Mouse (Mus musculus) T-helper 2 cell (primary cell): ENCODE measurements around the gene Grid2.

ENCODE experiments used
- in situ Hi-C: fragments of 300-600 bp; cut with MboI, MseI; formaldehyde crosslinking; loops from one replicate; pipeline ENCODE4 v1.15.1; 2025; ENCODE audit warnings: high pct_unique_total_duplicates

Grid2 gene

DNA sequence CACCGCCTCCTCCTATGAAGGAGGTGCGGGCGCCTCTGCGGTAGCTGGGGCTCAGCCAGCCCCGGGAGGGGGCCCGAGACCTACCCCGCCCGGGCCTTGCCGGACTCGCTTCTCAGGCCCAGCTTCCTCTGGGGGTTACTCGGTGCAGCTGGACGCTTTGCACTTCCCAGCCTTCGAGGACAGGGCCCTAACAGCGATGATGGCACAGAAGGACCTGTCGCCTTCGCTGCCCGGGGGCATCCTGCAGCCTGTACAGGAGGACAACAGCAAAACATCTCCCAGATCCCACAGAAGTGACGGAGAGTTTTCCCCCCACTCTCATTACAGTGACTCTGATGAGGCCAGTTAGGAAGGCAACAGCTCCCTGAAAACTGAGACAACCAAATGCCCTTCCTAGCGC is 1474.4 kb downstream of the Grid2 start:
- in situ Hi-C loops, result no loop called here

DNA sequence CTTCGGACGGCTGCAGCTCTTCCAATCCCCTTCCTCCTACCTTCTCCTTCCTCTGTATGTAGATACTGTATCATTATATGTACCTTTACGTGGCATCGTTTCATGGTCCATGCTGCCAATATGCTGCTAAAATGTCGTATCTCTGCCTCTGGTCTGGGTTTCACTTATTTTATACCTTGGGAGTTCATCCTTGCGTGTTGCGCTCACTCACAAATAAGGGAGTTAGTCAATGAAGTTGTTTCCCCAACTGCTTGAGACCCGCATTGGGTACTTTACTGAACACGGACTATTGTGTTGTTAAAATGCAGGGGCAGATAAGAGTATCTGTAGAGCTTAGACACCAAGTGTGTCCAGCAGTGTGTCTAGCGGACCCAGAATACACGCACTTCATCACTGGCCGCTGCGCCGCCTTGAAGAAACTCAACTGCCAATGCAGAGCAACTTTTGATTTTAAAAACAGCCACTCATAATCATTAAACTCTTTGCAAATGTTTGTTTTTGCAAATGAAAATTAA is 1474.9 kb downstream of the Grid2 start:
- in situ Hi-C loops, result no loop called here

DNA sequence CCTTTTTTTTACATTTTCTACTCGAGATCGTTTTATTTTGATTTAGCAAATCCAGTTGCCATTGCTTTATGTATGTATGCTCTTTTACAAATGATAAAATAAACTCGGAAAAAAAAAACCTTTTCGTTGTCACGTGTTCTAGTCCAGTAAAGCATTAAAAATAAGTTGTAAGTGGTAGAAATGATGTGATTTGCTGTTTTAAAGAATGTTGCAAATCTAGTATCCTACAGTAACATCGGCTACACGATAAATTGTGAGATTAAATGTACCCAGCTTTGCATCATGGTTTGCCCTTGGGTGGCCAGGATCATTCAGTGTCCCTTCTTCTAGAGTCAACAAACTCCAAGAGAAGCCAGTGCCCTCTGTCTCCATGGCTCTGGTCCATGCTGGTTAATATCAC is 1475.5 kb downstream of the Grid2 start:
- in situ Hi-C loops, result no loop called here

DNA sequence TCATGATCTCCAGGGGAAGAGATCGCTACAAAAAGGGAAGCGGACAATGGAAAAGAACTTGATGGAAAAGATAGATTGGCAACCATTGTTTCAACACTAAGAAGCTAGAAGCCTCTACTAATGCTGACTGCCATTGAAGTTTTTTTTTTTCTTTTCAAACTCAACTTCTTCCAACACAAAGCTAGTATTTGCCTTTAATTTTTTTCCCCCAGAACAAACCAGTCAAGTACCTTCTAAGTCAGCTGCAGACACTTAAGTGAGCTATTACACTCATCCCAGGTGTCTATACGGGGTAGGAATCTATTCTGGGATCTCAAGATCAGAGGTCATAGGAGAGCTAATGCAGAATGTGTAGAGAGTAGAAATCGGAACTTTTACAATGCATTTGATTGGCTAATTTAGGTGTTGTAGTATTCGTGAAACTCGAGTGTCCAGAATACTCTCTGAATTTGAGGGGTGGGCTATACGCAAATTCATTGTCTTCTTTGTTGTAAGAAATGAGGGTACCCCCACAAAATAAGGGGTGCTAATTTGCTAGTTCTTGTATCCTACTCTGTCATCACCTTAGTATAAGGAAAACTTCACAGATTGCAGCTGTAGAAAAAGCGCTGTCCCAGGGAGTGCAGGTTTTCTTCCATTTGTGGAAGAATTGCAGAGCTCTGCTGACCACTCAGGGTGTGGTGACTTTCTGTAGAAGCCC is 1476.1 kb downstream of the Grid2 start:
- in situ Hi-C loops, result no loop called here

DNA sequence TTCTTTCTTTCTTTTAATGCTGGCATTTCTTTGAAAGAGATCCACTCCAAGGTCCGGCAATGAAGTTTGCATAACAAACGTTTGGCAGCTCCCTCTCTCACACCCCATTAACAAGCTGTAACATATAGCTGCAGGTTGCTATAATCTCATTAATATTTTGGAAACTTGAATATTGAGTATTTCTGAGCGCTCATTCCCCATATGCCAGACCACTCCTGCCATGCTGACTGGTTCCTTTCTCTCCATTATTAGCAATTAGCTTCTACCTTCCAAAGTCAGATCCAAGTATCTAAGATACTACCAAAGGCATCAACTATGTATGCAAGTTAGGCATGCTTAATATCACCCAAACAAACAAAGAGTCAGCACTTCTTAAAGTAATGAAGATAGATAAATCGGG is 1477.6 kb downstream of the Grid2 start:
- in situ Hi-C loops, result no loop called here

DNA sequence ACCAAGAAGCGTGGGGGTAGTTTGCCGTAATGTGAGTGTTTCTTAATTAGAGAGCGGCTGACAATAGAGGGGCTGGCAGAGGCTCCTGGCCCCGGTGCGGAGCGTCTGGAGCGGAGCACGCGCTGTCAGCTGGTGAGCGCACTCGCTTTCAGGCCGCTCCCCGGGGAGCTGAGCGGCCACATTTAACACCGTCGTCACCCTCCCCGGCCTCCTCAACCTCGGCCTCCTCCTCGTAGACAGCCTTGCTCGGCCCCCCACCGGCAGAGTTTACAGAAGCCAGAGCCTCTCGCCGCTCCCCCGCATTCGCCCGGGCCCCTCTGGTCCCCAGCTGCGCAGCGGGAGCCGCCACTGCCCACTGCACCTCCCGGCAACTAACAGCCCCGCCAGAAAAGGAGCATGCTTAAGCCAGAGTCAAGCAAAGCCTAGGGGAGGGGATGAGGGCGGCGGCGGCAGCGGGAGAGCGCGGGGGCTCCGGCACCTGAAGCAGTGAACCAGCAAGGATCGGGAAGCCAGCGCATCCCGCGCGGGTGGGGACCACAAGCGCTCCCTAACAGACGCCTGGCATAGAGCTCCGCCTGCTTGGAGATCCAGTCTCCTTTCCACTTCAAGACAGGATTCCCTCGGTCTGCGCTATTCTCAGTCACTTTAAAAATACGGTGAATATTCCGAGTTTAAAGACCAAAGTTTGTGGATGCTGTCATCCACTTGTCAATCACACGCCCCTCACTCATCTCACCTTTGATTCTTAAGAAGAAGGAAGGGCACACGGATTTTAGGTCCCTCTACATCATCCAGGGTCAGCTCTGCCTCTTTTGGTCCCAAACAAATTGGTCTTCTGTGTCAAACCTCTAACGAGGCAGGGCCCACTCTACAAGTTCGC is 1479.0 kb downstream of the Grid2 start:
- in situ Hi-C loops, result no loop called here

DNA sequence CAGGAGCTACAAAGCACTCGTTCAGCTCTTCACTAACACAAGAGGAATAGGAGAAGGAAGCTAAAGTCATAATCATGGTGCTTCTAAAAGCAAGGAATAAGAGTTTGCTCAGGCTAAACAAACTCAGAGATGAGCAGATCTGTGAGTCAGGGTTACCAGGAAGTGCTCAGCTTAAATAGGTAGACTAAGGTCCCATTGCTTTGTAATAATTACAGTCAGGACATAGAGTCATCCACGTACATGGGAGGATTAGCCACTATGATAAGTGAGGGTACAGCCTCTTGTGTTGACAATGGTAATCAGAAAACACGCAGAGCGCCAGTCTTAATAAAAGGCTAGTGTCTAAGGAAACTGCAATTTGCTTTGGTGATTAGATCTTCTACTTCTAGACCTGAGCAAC is 1480.6 kb downstream of the Grid2 start:
- in situ Hi-C loops, result no loop called here

DNA sequence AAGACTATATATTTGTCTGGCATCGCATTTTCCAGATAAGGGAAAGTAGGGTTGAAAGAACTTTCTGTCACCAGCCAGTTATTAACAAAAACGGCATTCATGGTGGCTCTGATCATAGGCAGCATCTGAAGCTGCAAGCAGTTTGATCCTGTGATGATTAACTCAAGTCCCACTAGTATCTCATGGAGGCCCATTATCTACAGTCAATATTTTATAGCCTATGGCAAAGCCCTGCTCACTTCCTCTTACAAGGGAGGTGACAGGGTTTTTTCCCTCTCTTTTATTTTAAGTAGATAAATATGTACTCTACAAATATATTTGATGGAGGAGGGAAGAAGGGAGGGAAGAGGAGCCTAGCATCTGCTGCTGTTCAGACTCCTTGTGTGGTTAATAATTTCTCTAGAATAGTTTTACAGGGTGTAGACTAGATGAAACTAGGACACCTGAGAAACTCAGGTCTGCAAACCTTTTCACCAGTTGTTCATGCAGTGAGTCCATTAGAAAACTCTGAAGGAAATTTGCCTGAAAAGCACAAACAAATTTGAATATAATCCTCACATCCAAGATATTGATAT is 1487.3 kb downstream of the Grid2 start:
- in situ Hi-C loops, result no loop called here
